Mouse (Mus musculus): ENCODE measurements around the gene Elmsan1. TPM values are rescaled to one million over a fixed set of nuclear protein-coding genes. Genes with fewer than 3 reads are reported as not detected.

Gene Elmsan1
- polyA plus RNA-seq, 1 experiment from 2014 or later, result 13.4 TPM

DNA sequence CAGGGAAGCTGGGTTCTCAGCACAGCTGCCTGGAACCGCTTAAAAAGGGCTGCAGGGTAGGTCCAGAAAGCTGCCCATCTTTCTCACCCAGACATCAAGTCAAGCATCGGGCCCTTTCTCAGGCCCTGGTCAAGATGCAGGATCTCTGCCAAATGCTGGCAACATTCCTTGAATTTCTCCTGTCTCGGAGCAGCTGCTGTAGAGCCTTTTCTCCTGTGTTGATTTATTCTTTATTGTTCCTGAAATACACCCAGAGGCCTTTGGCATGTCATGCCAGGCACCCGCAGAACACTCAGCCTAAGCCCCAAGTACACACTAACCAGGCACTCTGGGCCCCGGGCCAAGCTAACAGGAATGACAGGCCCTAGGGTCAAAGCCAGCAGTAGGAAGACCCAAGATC lies 31.7 kb downstream of the Elmsan1 start:
- Histone ChIP-seq H3K9me3 (ENCODE audit: control insufficient read depth, low read length) (no peaks in the 10 kb centered on the region; the same call in 1 of the 2 replicates), H3K9ac (ENCODE audit: low read depth, low read length) (no peak overlapping the region), H3K27me3 (replicated peaks; ENCODE audit: control insufficient read depth, insufficient read depth, low read length) (no peaks in the 10 kb centered on the region), H3K36me3 (ENCODE audit: control insufficient read depth, insufficient read depth, low read length) (peaks cover 21% of the 10 kb centered on the region), H3K4me2 (no peak overlapping the region), H3K4me3 (ENCODE audit: low read depth, low read length) (no peak overlapping the region), H3K27ac (ENCODE audit: low read depth, low read length) (no peak overlapping the region), H3K4me1 (replicated peaks; ENCODE audit: control insufficient read depth, insufficient read depth, low read length) (peaks cover 50% of the 10 kb centered on the region)
- ATAC-seq (replicated peaks; ENCODE audit: low FRiP score) (no peak), DNase-seq (ENCODE audit: low spot score) (no peak)
- WGBS, result 87% methylated on average over 5 of the region's 5 CpGs

DNA sequence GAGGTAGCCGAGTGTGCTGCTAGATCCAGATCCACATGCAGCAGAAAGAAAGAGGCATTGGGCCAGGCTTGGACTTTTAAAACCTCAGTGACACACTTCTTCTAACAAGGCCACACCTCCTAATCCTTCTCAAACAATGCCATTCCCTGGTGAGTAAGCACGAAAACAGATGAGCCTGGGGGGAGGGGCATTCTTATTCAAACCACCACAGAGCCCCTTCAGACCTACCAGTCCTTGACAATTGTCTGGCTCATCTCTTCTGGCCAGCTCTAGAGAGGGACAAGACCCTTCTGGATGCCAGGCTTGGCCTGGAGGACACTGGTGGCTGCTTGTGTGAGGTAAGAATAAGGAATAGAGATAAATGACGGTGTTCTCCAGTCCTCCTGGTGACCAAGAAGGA lies 32.1 kb downstream of the Elmsan1 start:
- Histone ChIP-seq H3K4me3 (ENCODE audit: low read depth, low read length) (no peak overlapping the region), H3K27ac (ENCODE audit: low read depth, low read length) (no peak overlapping the region), H3K9me3 (ENCODE audit: control insufficient read depth, low read length) (no peaks in the 10 kb centered on the region; the same call in 1 of the 2 replicates), H3K4me2 (no peak overlapping the region), H3K4me1 (replicated peaks; ENCODE audit: control insufficient read depth, insufficient read depth, low read length) (peaks cover 50% of the 10 kb centered on the region), H3K27me3 (replicated peaks; ENCODE audit: control insufficient read depth, insufficient read depth, low read length) (no peaks in the 10 kb centered on the region), H3K36me3 (ENCODE audit: control insufficient read depth, insufficient read depth, low read length) (peaks cover 21% of the 10 kb centered on the region), H3K9ac (ENCODE audit: low read depth, low read length) (no peak overlapping the region)
- ATAC-seq (replicated peaks; ENCODE audit: low FRiP score) (no peak), DNase-seq (ENCODE audit: low spot score) (no peak)
- WGBS, result 91% methylated on average over 3 of the region's 3 CpGs

DNA sequence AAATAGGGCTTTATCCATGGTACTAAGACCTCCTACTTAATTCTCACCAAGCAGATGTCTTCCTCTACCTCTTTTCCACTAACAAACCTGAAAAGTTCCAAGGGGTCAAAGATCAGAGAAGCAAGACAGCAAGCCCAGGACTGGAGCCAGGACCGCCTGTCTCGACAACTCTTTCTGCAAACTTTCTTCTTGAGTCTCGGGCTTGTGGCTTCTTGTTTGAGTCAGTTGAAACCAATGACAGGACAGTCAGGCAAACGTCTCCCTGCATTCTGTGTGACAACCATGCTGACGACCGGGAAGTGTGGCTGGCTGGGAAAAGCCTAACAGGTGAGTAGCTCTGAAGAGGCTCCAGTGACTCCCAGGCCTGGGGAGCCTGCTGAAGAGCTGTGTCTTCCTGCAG lies 33.1 kb downstream of the Elmsan1 start:
- peaks cover 21% of the 10 kb centered on the region for H3K36me3 ChIP-seq (ENCODE audit: control insufficient read depth, insufficient read depth, low read length)
- H3K9me3 ChIP-seq (ENCODE audit: control insufficient read depth, low read length), result no peaks in the 10 kb centered on the region; the same call in 1 of the 2 replicates
- no peak for DNase-seq (ENCODE audit: low spot score)
- H3K27me3 ChIP-seq (replicated peaks; ENCODE audit: control insufficient read depth, insufficient read depth, low read length), result no peaks in the 10 kb centered on the region
- no peak for ATAC-seq (replicated peaks; ENCODE audit: low FRiP score)
- H3K4me2 ChIP-seq, result no peak overlapping the region
- H3K27ac ChIP-seq (ENCODE audit: low read depth, low read length), result no peak overlapping the region
- H3K4me1 ChIP-seq (replicated peaks; ENCODE audit: control insufficient read depth, insufficient read depth, low read length), result peaks cover 50% of the 10 kb centered on the region
- H3K4me3 ChIP-seq (ENCODE audit: low read depth, low read length), result no peak overlapping the region
- H3K9ac ChIP-seq (ENCODE audit: low read depth, low read length), result no peak overlapping the region
- whole genome bisulfite sequencing, result 80% methylated on average over 6 of the region's 6 CpGs

DNA sequence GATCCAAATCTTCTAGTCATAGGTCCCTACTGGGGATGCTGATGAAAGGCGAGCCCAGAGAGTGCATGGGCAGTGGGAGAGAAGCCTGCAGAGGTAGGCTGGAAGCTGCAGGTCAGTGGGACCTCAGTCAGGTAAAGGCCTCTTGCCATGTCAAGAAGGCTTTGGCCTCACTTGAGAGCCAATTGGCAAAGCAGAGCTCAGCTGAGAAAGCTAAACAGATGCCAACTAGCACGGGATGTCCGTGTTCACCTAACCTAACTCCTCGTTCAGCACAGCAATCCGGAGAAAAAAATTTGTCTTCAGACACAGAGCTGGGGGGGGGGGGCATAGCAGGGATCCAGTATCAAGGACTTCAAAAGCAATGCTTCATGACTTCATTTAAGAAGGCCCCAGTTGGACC lies 33.7 kb downstream of the Elmsan1 start:
- Histone ChIP-seq H3K36me3 (ENCODE audit: control insufficient read depth, insufficient read depth, low read length) (peaks cover 21% of the 10 kb centered on the region), H3K4me3 (ENCODE audit: low read depth, low read length) (no peak overlapping the region), H3K9ac (ENCODE audit: low read depth, low read length) (no peak overlapping the region), H3K27ac (ENCODE audit: low read depth, low read length) (no peak overlapping the region), H3K27me3 (replicated peaks; ENCODE audit: control insufficient read depth, insufficient read depth, low read length) (no peaks in the 10 kb centered on the region), H3K4me1 (replicated peaks; ENCODE audit: control insufficient read depth, insufficient read depth, low read length) (peaks cover 50% of the 10 kb centered on the region), H3K4me2 (no peak overlapping the region), H3K9me3 (ENCODE audit: control insufficient read depth, low read length) (no peaks in the 10 kb centered on the region; the same call in 1 of the 2 replicates)
- DNase-seq (ENCODE audit: low spot score), result no peak
- ATAC-seq (replicated peaks; ENCODE audit: low FRiP score), result no peak
- 95% methylated on average over 5 of the region's 5 CpGs for WGBS

DNA sequence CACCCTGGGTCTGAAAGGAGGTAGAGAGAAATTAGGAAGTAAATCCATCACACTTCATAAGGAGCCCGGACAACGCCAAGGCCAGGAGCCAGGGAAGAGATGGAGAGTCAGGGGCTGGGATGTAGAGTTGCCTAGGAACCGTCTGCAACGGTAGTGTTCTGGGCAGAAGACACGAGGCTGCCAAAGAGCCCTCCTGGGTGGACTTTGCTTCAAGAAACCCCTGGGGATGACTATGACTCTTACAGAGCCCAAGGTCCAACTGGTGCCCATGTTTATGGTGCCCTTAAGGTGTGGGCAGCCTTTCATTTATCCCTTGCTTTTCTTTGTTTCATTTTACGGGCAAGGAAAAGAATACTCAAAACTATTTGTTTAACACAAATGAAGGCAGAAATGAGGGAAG lies 36.7 kb downstream of the Elmsan1 start:
- Histone ChIP-seq H3K4me1 (replicated peaks; ENCODE audit: control insufficient read depth, insufficient read depth, low read length) (peaks cover 57% of the 10 kb centered on the region), H3K9ac (ENCODE audit: low read depth, low read length) (no peak overlapping the region), H3K36me3 (ENCODE audit: control insufficient read depth, insufficient read depth, low read length) (peaks cover 19% of the 10 kb centered on the region), H3K9me3 (ENCODE audit: control insufficient read depth, low read length) (no peaks in the 10 kb centered on the region; the same call in 1 of the 2 replicates), H3K4me3 (ENCODE audit: low read depth, low read length) (no peak overlapping the region), H3K4me2 (no peak overlapping the region), H3K27ac (ENCODE audit: low read depth, low read length) (no peak overlapping the region), H3K27me3 (replicated peaks; ENCODE audit: control insufficient read depth, insufficient read depth, low read length) (no peaks in the 10 kb centered on the region)
- ATAC-seq (replicated peaks; ENCODE audit: low FRiP score), result no peak
- 83% methylated on average over 6 of the region's 6 CpGs for WGBS
- no peak for DNase-seq (ENCODE audit: low spot score)

DNA sequence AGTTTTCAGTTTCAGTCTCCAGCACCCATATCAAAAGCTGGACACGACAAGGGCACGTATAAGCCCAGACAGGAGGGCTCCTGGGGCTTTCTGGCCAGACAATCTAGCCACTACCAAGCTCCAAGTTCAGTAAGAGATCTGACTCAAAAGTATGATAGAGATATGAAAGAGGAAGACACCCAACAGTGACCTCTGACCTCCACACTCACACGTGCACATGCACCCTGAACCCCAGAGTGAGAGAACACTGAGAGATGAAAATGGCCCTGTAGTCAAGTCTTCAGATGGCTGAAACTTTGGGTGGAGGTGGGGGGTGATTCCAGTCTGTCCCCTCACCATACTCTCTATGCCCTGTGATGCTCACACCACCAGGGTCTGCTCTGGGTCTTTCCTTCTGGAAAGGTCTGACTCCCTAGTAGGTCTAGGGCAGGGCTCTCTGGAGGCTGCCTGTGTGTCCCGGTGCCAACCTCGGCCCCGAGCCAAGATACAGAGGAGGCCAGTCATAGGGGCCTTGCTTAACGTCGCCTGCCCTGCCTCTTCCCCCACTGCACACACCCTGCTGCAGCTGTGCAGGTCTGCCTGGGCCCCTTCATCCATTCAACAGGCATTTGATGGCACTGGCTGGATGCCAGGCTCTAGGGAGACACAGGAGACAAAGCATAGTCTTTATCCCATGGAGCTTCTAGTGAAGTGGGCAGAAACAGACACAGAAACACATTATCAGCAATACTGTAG lies 37.8 kb downstream of the Elmsan1 start:
- H3K27ac ChIP-seq (ENCODE audit: low read depth, low read length), result peak overlapping the region; percentile 43; the same call in 1 of the 2 replicates
- DNase-seq (ENCODE audit: low spot score), result no peak
- H3K4me1 ChIP-seq (replicated peaks; ENCODE audit: control insufficient read depth, insufficient read depth, low read length), result peaks cover 66% of the 10 kb centered on the region
- no peaks in the 10 kb centered on the region for H3K27me3 ChIP-seq (replicated peaks; ENCODE audit: control insufficient read depth, insufficient read depth, low read length)
- peak; percentile 50; the same call in 1 of the 2 replicates for ATAC-seq (replicated peaks; ENCODE audit: low FRiP score)
- H3K4me2 ChIP-seq, result peak overlapping the region; percentile 39
- no peaks in the 10 kb centered on the region for H3K9me3 ChIP-seq (ENCODE audit: control insufficient read depth, low read length)
- H3K4me3 ChIP-seq (ENCODE audit: low read depth, low read length), result no peak overlapping the region
- H3K9ac ChIP-seq (ENCODE audit: low read depth, low read length), result peak overlapping the region; percentile 48
- H3K36me3 ChIP-seq (ENCODE audit: control insufficient read depth, insufficient read depth, low read length), result peaks cover 8% of the 10 kb centered on the region; the same call in 1 of the 2 replicates
- WGBS, result 48% methylated on average over 8 of the region's 8 CpGs

DNA sequence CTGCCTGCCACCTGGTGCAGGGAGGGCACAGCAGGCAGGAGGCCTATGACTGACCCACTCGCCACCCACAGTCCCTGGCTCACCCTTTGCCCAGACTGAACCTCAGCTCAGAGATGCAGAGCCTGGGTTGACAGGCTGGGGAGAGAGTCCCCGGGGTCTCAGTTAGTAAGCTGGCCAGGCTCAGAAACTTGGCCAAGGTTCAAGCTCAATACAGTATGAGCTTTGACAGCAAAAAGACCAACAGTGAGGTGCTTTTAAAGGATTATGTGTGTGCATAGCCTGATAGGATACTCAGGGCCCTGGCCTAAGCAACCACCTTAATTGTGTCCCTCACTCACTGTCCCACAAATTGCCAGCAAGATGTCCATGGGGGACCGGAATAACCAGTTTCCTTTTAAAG lies 38.6 kb downstream of the Elmsan1 start:
- 75% methylated on average over 3 of the region's 3 CpGs for WGBS
- Histone ChIP-seq H3K27me3 (replicated peaks; ENCODE audit: control insufficient read depth, insufficient read depth, low read length) (no peaks in the 10 kb centered on the region), H3K9ac (ENCODE audit: low read depth, low read length) (peak overlapping the region; percentile 48), H3K4me1 (replicated peaks; ENCODE audit: control insufficient read depth, insufficient read depth, low read length) (peaks cover 73% of the 10 kb centered on the region), H3K27ac (ENCODE audit: low read depth, low read length) (peak overlapping the region; percentile 43; the same call in 1 of the 2 replicates), H3K4me3 (ENCODE audit: low read depth, low read length) (no peak overlapping the region), H3K9me3 (ENCODE audit: control insufficient read depth, low read length) (no peaks in the 10 kb centered on the region), H3K4me2 (peak overlapping the region; percentile 39; the same call in 1 of the 2 replicates), H3K36me3 (ENCODE audit: control insufficient read depth, insufficient read depth, low read length) (peaks cover 4% of the 10 kb centered on the region; the same call in 1 of the 2 replicates)
- DNase-seq (ENCODE audit: low spot score) (no peak), ATAC-seq (replicated peaks; ENCODE audit: low FRiP score) (no peak)

DNA sequence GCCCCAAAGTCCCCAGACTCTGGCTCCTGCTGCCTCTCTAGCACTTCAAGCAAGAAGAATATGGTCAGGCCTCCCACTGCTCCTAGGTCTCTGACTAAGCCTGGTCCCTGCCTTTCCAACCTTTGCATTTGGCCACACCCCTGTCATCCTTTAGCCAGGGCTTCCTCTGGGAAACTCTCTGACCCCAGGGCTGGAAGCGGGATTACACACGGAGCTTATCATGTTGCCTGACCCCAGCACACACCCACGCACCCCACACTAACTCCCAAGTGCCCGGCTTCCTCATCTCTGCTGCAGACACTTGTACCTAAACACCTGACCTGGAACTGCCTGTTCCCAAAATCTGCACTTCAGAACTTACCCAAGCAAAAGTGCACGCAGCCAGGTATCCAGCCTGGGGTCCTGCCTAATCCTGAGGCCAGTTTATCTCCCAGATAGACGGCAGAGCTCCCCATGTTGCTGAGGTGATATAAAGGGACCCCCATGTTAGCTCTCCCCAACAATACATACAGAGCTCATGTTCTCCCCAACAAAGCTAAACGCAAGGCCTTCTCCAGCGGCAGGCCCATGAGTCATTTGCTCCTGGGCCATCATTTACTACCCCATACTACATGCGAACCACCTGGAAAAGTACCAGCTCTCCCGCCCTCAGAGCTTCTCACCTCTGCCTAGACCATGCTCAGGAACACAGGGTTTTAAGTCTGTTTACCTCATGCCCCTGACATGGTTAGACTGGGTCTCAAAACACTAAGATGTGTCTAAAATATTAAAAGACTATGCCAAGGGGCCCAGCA lies 39.8 kb downstream of the Elmsan1 start:
- Histone ChIP-seq H3K4me3 (ENCODE audit: low read depth, low read length) (no peak overlapping the region), H3K9me3 (ENCODE audit: control insufficient read depth, low read length) (no peaks in the 10 kb centered on the region), H3K4me1 (replicated peaks; ENCODE audit: control insufficient read depth, insufficient read depth, low read length) (peaks cover 86% of the 10 kb centered on the region), H3K9ac (ENCODE audit: low read depth, low read length) (peak overlapping the region; percentile 26; the same call in 1 of the 2 replicates), H3K27me3 (replicated peaks; ENCODE audit: control insufficient read depth, insufficient read depth, low read length) (no peaks in the 10 kb centered on the region), H3K36me3 (ENCODE audit: control insufficient read depth, insufficient read depth, low read length) (peaks cover 3% of the 10 kb centered on the region), H3K27ac (ENCODE audit: low read depth, low read length) (no peak overlapping the region; the same call in 1 of the 2 replicates), H3K4me2 (peak overlapping the region; percentile 20)
- 56% methylated on average over 10 of the region's 10 CpGs for WGBS
- ATAC-seq (replicated peaks; ENCODE audit: low FRiP score), result no peak
- DNase-seq (ENCODE audit: low spot score), result no peak
